Mouse (Mus musculus): ENCODE results near the gene Lysmd4. TPM values are rescaled to one million over a fixed set of nuclear protein-coding genes. Genes with fewer than 3 reads are reported as not detected.

Lysmd4 gene
- polyA plus RNA-seq, 1 experiment from 2014 or later: 19.1 TPM

- no peak overlapping the region for H3K9ac ChIP-seq (replicated peaks; ENCODE audit: low read length)
- H3K4me3 ChIP-seq (ENCODE audit: low read length): no peak overlapping the region
- H3K9me3 ChIP-seq (ENCODE audit: low read length): no peaks in the 10 kb centered on the region
- no peaks in the 10 kb centered on the region for H3K27me3 ChIP-seq (ENCODE audit: insufficient read depth, low read length)
- H3K4me1 ChIP-seq (ENCODE audit: insufficient read depth, low read length): no peaks in the 10 kb centered on the region
- H3K27ac ChIP-seq (ENCODE audit: low read length): no peak overlapping the region
- peaks cover 7% of the 10 kb centered on the region; the same call in 1 of the 2 replicates for H3K36me3 ChIP-seq (ENCODE audit: insufficient read depth, low read length)
- 83% methylated on average over 5 of the region's 5 CpGs for WGBS
- H3K4me2 ChIP-seq (replicated peaks; ENCODE audit: low read depth, low read length): no peak overlapping the region
- ATAC-seq (ENCODE audit: low FRiP score, low TSS enrichment): no peak
These were observed 6.7 kb downstream of the Lysmd4 start for GRCm38 (mm10) chr7:67228891-67229602.

DNA sequence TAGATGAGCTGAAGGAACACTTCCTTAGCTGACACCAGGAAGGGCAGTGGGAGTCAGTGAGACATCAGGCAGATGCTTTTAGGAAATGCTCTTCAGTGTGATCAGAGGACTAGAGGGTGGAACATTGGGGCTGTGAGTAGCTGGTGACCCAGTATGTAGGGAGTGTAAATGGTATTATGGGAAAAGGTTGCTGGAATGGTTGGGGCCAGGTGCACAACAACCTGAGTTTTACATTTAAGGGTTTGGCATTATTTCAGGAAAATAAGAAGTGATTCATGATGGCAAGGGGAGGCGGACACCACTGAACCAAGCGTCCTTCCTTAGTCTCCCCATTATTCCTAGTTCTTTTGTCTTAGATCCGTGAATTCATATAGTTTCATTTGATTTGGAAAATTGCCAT, 7.4 kb downstream of the Lysmd4 start:
- ATAC-seq (ENCODE audit: low FRiP score, low TSS enrichment): no peak
- no peak overlapping the region for H3K27ac ChIP-seq (ENCODE audit: low read length)
- H3K36me3 ChIP-seq (ENCODE audit: insufficient read depth, low read length): peaks cover 11% of the 10 kb centered on the region
- H3K27me3 ChIP-seq (ENCODE audit: insufficient read depth, low read length): no peaks in the 10 kb centered on the region
- 81% methylated on average over 3 of the region's 3 CpGs for WGBS
- H3K9ac ChIP-seq (replicated peaks; ENCODE audit: low read length): no peak overlapping the region
- H3K9me3 ChIP-seq (ENCODE audit: low read length): no peaks in the 10 kb centered on the region
- no peak overlapping the region for H3K4me3 ChIP-seq (ENCODE audit: low read length)
- no peaks in the 10 kb centered on the region for H3K4me1 ChIP-seq (ENCODE audit: insufficient read depth, low read length)
- H3K4me2 ChIP-seq (replicated peaks; ENCODE audit: low read depth, low read length): no peak overlapping the region

- H3K27me3 ChIP-seq (ENCODE audit: insufficient read depth, low read length): no peaks in the 10 kb centered on the region
- H3K9me3 ChIP-seq (ENCODE audit: low read length): no peaks in the 10 kb centered on the region
- H3K4me2 ChIP-seq (replicated peaks; ENCODE audit: low read depth, low read length): no peak overlapping the region
- H3K4me3 ChIP-seq (ENCODE audit: low read length): no peak overlapping the region
- ATAC-seq (ENCODE audit: low FRiP score, low TSS enrichment): no peak
- H3K4me1 ChIP-seq (ENCODE audit: insufficient read depth, low read length): no peaks in the 10 kb centered on the region
- WGBS: 88% methylated on average over 3 of the region's 3 CpGs
- no peak overlapping the region for H3K9ac ChIP-seq (replicated peaks; ENCODE audit: low read length)
- no peak overlapping the region for H3K27ac ChIP-seq (ENCODE audit: low read length)
- H3K36me3 ChIP-seq (ENCODE audit: insufficient read depth, low read length): peaks cover 16% of the 10 kb centered on the region
These were observed 7.9 kb downstream of the Lysmd4 start for GRCm38 (mm10) chr7:67230221-67230620.

- 73% methylated on average over 3 of the region's 3 CpGs for WGBS
- ATAC-seq (ENCODE audit: low FRiP score, low TSS enrichment): no peak
- Histone ChIP-seq H3K4me2 (replicated peaks; ENCODE audit: low read depth, low read length) (no peak overlapping the region), H3K36me3 (ENCODE audit: insufficient read depth, low read length) (peaks cover 19% of the 10 kb centered on the region), H3K27ac (ENCODE audit: low read length) (no peak overlapping the region), H3K9me3 (ENCODE audit: low read length) (no peaks in the 10 kb centered on the region), H3K9ac (replicated peaks; ENCODE audit: low read length) (no peak overlapping the region), H3K4me3 (ENCODE audit: low read length) (no peak overlapping the region), H3K4me1 (ENCODE audit: insufficient read depth, low read length) (no peaks in the 10 kb centered on the region), H3K27me3 (ENCODE audit: insufficient read depth, low read length) (no peaks in the 10 kb centered on the region)
These were observed 8.3 kb downstream of the Lysmd4 start for GRCm38 (mm10) chr7:67230640-67231140.

DNA sequence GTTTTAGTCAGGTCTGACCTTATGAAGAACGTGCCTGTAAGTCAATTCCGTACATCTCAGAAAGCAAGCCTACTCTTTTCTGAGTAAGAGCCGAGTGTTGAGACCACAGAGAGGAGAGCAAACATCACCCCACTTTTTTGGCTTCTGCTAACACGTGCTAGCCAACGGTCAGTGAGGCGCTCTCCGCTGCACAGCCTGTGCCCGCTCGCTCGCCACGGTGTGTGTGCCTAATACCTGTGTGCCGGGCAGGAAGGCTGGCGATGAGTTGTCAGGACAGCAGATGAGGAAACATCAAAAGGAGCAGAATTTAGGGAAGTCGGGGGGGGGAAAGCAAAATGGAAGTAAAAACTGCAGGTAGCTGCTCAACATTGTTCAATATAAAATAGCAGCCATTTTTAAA, 10.2 kb downstream of the Lysmd4 start:
- H3K36me3 ChIP-seq (ENCODE audit: insufficient read depth, low read length): peaks cover 29% of the 10 kb centered on the region
- no peak overlapping the region for H3K4me3 ChIP-seq (ENCODE audit: low read length)
- WGBS: 90% methylated on average over 14 of the region's 14 CpGs
- H3K9ac ChIP-seq (replicated peaks; ENCODE audit: low read length): no peak overlapping the region
- H3K27ac ChIP-seq (ENCODE audit: low read length): no peak overlapping the region
- ATAC-seq (ENCODE audit: low FRiP score, low TSS enrichment): no peak
- H3K4me1 ChIP-seq (ENCODE audit: insufficient read depth, low read length): no peaks in the 10 kb centered on the region
- H3K4me2 ChIP-seq (replicated peaks; ENCODE audit: low read depth, low read length): no peak overlapping the region
- H3K9me3 ChIP-seq (ENCODE audit: low read length): no peaks in the 10 kb centered on the region
- H3K27me3 ChIP-seq (ENCODE audit: insufficient read depth, low read length): no peaks in the 10 kb centered on the region

GRCm38 (mm10) chr7:67234797-67235196, 12.5 kb downstream of the Lysmd4 start:
- no peaks in the 10 kb centered on the region for H3K9me3 ChIP-seq (ENCODE audit: low read length)
- no peak overlapping the region for H3K4me3 ChIP-seq (ENCODE audit: low read length)
- H3K36me3 ChIP-seq (ENCODE audit: insufficient read depth, low read length): peaks cover 32% of the 10 kb centered on the region
- no peak for ATAC-seq (ENCODE audit: low FRiP score, low TSS enrichment)
- 59% methylated on average over 8 of the region's 8 CpGs for WGBS
- H3K27me3 ChIP-seq (ENCODE audit: insufficient read depth, low read length): no peaks in the 10 kb centered on the region
- no peak overlapping the region for H3K9ac ChIP-seq (replicated peaks; ENCODE audit: low read length)
- no peak overlapping the region for H3K4me2 ChIP-seq (replicated peaks; ENCODE audit: low read depth, low read length)
- H3K4me1 ChIP-seq (ENCODE audit: insufficient read depth, low read length): no peaks in the 10 kb centered on the region
- no peak overlapping the region for H3K27ac ChIP-seq (ENCODE audit: low read length)

GRCm38 (mm10) chr7:67236351-67236750, 14.0 kb downstream of the Lysmd4 start:
- no peak for ATAC-seq (ENCODE audit: low FRiP score, low TSS enrichment)
- H3K9me3 ChIP-seq (ENCODE audit: low read length): no peaks in the 10 kb centered on the region
- H3K27ac ChIP-seq (ENCODE audit: low read length): no peak overlapping the region
- 76% methylated on average over 2 of the region's 2 CpGs for WGBS
- no peak overlapping the region for H3K4me2 ChIP-seq (replicated peaks; ENCODE audit: low read depth, low read length)
- peaks cover 32% of the 10 kb centered on the region for H3K36me3 ChIP-seq (ENCODE audit: insufficient read depth, low read length)
- no peak overlapping the region for H3K4me3 ChIP-seq (ENCODE audit: low read length)
- H3K9ac ChIP-seq (replicated peaks; ENCODE audit: low read length): no peak overlapping the region
- H3K27me3 ChIP-seq (ENCODE audit: insufficient read depth, low read length): no peaks in the 10 kb centered on the region
- H3K4me1 ChIP-seq (ENCODE audit: insufficient read depth, low read length): no peaks in the 10 kb centered on the region

DNA sequence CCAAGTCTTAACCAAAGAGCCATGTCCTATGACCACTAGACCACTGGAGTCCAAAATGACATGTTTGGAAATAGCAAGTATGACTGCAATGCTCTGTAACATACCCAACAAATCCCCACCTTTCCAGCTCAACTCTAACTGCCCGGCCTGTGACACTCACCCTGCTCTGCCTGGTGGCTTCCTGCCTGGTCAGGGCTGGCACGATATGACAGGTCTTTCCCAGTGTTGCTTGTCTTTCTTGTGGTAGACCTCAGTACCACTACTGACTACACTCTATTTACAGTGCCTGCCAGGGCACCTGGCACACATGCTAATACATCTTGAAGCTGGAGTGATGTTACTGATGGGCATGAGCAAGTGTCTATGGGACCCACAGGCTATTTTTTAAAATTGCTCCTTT, 15.4 kb downstream of the Lysmd4 start:
- WGBS: 83% methylated on average over 2 of the region's 2 CpGs
- Histone ChIP-seq H3K4me1 (ENCODE audit: insufficient read depth, low read length) (no peaks in the 10 kb centered on the region), H3K4me2 (replicated peaks; ENCODE audit: low read depth, low read length) (no peak overlapping the region), H3K27ac (ENCODE audit: low read length) (no peak overlapping the region), H3K9me3 (ENCODE audit: low read length) (no peaks in the 10 kb centered on the region), H3K27me3 (ENCODE audit: insufficient read depth, low read length) (no peaks in the 10 kb centered on the region), H3K9ac (replicated peaks; ENCODE audit: low read length) (no peak overlapping the region), H3K4me3 (ENCODE audit: low read length) (no peak overlapping the region), H3K36me3 (ENCODE audit: insufficient read depth, low read length) (peaks cover 32% of the 10 kb centered on the region)
- ATAC-seq (ENCODE audit: low FRiP score, low TSS enrichment): no peak

- Histone ChIP-seq H3K27me3 (ENCODE audit: insufficient read depth, low read length) (no peaks in the 10 kb centered on the region), H3K9ac (replicated peaks; ENCODE audit: low read length) (no peak overlapping the region), H3K9me3 (ENCODE audit: low read length) (no peaks in the 10 kb centered on the region), H3K36me3 (ENCODE audit: insufficient read depth, low read length) (0 out of 2 replicates have a peak, but pooled peaks cover 8% of the 10 kb centered on the region), H3K4me2 (replicated peaks; ENCODE audit: low read depth, low read length) (no peak overlapping the region), H3K27ac (ENCODE audit: low read length) (no peak overlapping the region), H3K4me3 (ENCODE audit: low read length) (no peak overlapping the region), H3K4me1 (ENCODE audit: insufficient read depth, low read length) (no peaks in the 10 kb centered on the region)
- ATAC-seq (ENCODE audit: low FRiP score, low TSS enrichment): no peak
- 78% methylated on average over 3 of the region's 3 CpGs for WGBS
These were observed 19.6 kb downstream of the Lysmd4 start for GRCm38 (mm10) chr7:67241969-67242368.

DNA sequence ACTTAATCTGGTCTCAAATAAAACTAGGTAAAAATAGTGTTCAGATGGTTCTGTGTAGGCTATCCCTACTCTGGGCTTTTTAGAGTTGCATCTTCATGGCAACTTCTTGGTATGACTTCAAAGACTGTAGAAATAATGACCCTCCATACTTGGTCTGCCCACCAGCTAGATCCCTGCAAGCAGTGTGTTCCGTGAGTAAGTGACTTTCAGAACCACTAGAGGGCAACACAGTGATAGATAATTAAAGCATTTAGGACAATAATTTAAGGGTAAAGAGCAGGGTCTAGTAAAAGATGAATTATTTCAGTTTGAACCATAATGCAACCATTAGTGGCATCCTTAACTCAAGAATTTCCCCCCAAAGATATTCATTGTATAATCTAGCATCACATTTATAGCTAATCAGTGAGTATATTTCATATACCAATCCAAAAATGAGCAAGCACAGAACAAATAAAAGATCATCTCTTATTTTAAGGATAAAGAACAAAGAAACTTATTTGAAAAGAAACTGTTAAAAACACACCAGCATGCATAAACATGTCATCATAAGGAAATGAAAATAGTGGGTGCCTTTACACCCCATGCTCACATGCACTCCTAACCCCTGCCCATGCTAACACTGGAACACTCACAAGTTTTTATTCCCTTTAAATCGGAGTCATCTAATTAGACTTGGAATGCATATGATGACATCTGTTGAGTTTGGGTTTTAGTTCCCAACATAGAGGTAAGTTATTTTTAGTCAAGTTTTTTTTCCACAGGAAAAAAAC, 21.0 kb downstream of the Lysmd4 start:
- H3K27me3 ChIP-seq (ENCODE audit: insufficient read depth, low read length): no peaks in the 10 kb centered on the region
- peaks cover 2% of the 10 kb centered on the region; the same call in 1 of the 2 replicates for H3K36me3 ChIP-seq (ENCODE audit: insufficient read depth, low read length)
- no peak overlapping the region for H3K4me2 ChIP-seq (replicated peaks; ENCODE audit: low read depth, low read length)
- H3K9me3 ChIP-seq (ENCODE audit: low read length): no peaks in the 10 kb centered on the region
- no peak overlapping the region for H3K9ac ChIP-seq (replicated peaks; ENCODE audit: low read length)
- no peak overlapping the region for H3K4me3 ChIP-seq (ENCODE audit: low read length)
- no peak overlapping the region for H3K27ac ChIP-seq (ENCODE audit: low read length)
- no peaks in the 10 kb centered on the region for H3K4me1 ChIP-seq (ENCODE audit: insufficient read depth, low read length)
- 50% methylated on average over 2 of the region's 2 CpGs for WGBS
- ATAC-seq (ENCODE audit: low FRiP score, low TSS enrichment): no peak
